9 mouse cellular contexts compared by ENCODE assay signal in genomic region chr2:162947736-162948135, GRCm38 (mm10). TPM values are rescaled to one million over a fixed set of nuclear protein-coding genes. Genes with fewer than 3 reads are reported as not detected.
A peak's percentile ranks its signal among the peaks of the same experiment; 100 is the strongest.
DNase-seq lines count a peak whose midpoint lies in the region; ATAC-seq and TF ChIP-seq lines count a peak whose summit lies in the region.
"Had no signal": no experiment of that assay in that cellular context is flagged by ENCODE, and none has a peak within 500 bp of the region (broad histone marks: within the 10 kb centered on the region; RNA-seq: fewer than 3 reads in every experiment).

No protein-coding gene starts in this region.

- H3K4me3 ChIP-seq in heart, embryonic 12.5 days = peak overlapping the region; percentile 24
- H3K4me3 ChIP-seq in liver, embryonic 14.5 days (ENCODE audit: insufficient read depth in 1 of 2, low read depth in 2 of 2, low read length in 2 of 2) = peak overlapping the region; percentile 1 to 28; a peak in 3 of 4 replicates

- H3K27ac ChIP-seq in heart, embryonic 12.5 days (ENCODE audit: poor library complexity, severe bottlenecking) = no peak overlapping the region
- H3K27ac ChIP-seq in liver, embryonic 14.5 days = no peak overlapping the region

- no peak for TF ChIP-seq EP300 in liver, embryonic 14.5 days (IDR thresholded peaks at IDR 0.05; ENCODE audit: low read depth)

- no peak for TF ChIP-seq CTCF in liver, embryonic 14.5 days (IDR thresholded peaks at IDR 0.05; ENCODE audit: low read depth)

- WGBS in heart, embryonic 12.5 days = 32% methylated on average over 15 of the region's 15 CpGs
- WGBS in liver, embryonic 14.5 days (ENCODE audit: insufficient replicate concordance) = 32% methylated on average over 15 of the region's 15 CpGs

- no peak for DNase-seq in heart, adult 9 months (ENCODE audit: low spot score in 2 of 2)
- DNase-seq in embryo, embryonic 11 days = peak; percentile 23
- DNase-seq in kidney, adult 18-20 months = peak; percentile 54
- DNase-seq in liver, embryonic 14.5 days (ENCODE audit: low read depth in 3 of 3, low spot score in 3 of 3) = no peak
- DNase-seq in right cerebral cortex, postnatal 10 days (ENCODE audit: low spot score in 2 of 2) = peak; percentile 62 to 67
- no peak for DNase-seq in thymus, postnatal 14 days
- DNase-seq in ovary, postnatal 14 days (ENCODE audit: low spot score) = no peak

- peaks cover 13% of the 10 kb centered on the region for H3K4me1 ChIP-seq in heart, embryonic 12.5 days (replicated peaks)
- 0 out of 4 replicates have a peak, but pooled peaks cover 0 to 4% of the 10 kb centered on the region in 2 experiments for H3K4me1 ChIP-seq in liver, embryonic 14.5 days (replicated peaks; ENCODE audit: control insufficient read depth in 2 of 2, insufficient read depth in 2 of 2, low read length in 1 of 2)

- H3K9ac ChIP-seq in heart, embryonic 12.5 days = peak overlapping the region; percentile 13; the same call in 1 of the 2 replicates
- H3K9ac ChIP-seq in liver, embryonic 14.5 days (replicated peaks) = no peak overlapping the region

- H3K9me3 ChIP-seq in heart, embryonic 12.5 days (replicated peaks) = no peaks in the 10 kb centered on the region
- H3K9me3 ChIP-seq in liver, embryonic 14.5 days (ENCODE audit: control insufficient read depth, low read length) = no peaks in the 10 kb centered on the region

- H3K4me2 ChIP-seq in heart, embryonic 12.5 days = peak overlapping the region; percentile 62
- H3K4me2 ChIP-seq in liver, embryonic 14.5 days (ENCODE audit: low read depth) = peak overlapping the region; percentile 40

- peaks cover 22% of the 10 kb centered on the region for H3K27me3 ChIP-seq in heart, embryonic 12.5 days (replicated peaks)
- peaks cover 19% of the 10 kb centered on the region for H3K27me3 ChIP-seq in liver, embryonic 14.5 days (ENCODE audit: control insufficient read depth, insufficient read depth, low read length)
- H3K27me3 ChIP-seq: Patski had no signal

- no peak for ATAC-seq in heart, embryonic 12.5 days (ENCODE audit: insufficient number of reproducible peaks, low FRiP score)
- peak; percentile 53; the same call in 1 of the 2 replicates for ATAC-seq in liver, embryonic 14.5 days (ENCODE audit: insufficient read depth)
- ATAC-seq: Patski had no signal

- H3K36me3 ChIP-seq in heart, embryonic 12.5 days = no peaks in the 10 kb centered on the region
- H3K36me3 ChIP-seq in liver, embryonic 14.5 days (replicated peaks; ENCODE audit: control insufficient read depth, insufficient read depth, low read depth) = no peaks in the 10 kb centered on the region

RNA-seq across cellular contexts. Expression of gene L3mbtl1, which starts 4.5 kb away (rescaled TPM):
- polyA plus RNA-seq in heart, embryonic 12.5 days (2016; fragmentation: Nextera tagmentation; extraction: Ambion mirVana) = 0.05 TPM in 1 of 2 replicates, not detected in the other
- polyA plus RNA-seq in liver, embryonic 14.5 days (2012; rRNA removed) = 0.08 and 0.32 TPM in 2 replicates
- polyA plus RNA-seq in liver, embryonic 14.5 days (2014; fragmentation: Nextera tagmentation; extraction: Ambion mirVana) = 0.04 TPM in 1 of 2 replicates, not detected in the other

RNA-seq across cellular contexts. Expression of gene Srsf6, which starts 16.4 kb away (rescaled TPM):
- polyA plus RNA-seq in heart, embryonic 12.5 days (2016; fragmentation: Nextera tagmentation; extraction: Ambion mirVana) = 152 and 161 TPM in 2 replicates
- polyA plus RNA-seq in liver, embryonic 14.5 days (2012; rRNA removed) = 72.5 and 113 TPM in 2 replicates
- 80.4 and 94.3 TPM in 2 replicates for polyA plus RNA-seq in liver, embryonic 14.5 days (2014; fragmentation: Nextera tagmentation; extraction: Ambion mirVana)

RNA-seq across cellular contexts. Expression of gene Sgk2, which starts 39.4 kb away (rescaled TPM):
- polyA plus RNA-seq in heart, embryonic 12.5 days (2016; fragmentation: Nextera tagmentation; extraction: Ambion mirVana) = 0.09 TPM in 1 of 2 replicates, not detected in the other
- 1.9 and 2.1 TPM in 2 replicates for polyA plus RNA-seq in liver, embryonic 14.5 days (2012; rRNA removed)
- 3.6 and 4.0 TPM in 2 replicates for polyA plus RNA-seq in liver, embryonic 14.5 days (2014; fragmentation: Nextera tagmentation; extraction: Ambion mirVana)

Comparison
In these comparisons a context has a peak if more than half of its experiments do, and no peak if none do; other contexts are left out.
1. DNase-seq: peak in embryo, embryonic 11 days (single experiment), kidney, adult 18-20 months (single experiment) and right cerebral cortex, postnatal 10 days (2 of 2); none in heart, adult 9 months (0 of 2), liver, embryonic 14.5 days (0 of 3), thymus, postnatal 14 days (single experiment) and ovary, postnatal 14 days (single experiment).